Comparison of ENCODE assay signal across 8 mouse cellular contexts in the genomic region with DNA sequence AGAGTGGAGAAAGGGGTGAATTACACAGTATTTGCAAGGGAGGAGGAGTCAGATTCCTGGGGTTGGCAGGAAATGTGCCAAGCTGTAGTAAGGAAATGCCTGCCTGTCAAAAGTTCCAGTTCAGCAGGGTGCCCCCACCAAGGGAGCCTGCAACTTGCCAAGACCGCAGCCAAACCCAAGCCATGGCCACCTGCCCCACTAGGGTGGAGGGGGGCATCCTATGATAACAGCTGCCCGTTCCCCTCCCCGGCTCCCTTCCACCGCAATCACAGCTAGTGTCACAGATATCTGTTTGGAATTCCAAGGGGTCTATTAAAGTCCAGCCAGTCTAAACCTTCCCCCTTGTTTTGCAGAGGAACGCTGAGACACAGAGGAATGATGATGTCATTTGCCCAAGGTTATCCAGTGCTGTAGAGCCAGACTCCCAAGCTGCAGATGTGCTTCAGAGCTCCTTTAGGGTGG. TPM values are rescaled to one million over a fixed set of nuclear protein-coding genes. Genes with fewer than 3 reads are reported as not detected.
A peak's percentile ranks its signal among the peaks of the same experiment; 100 is the strongest.
DNase-seq lines count a peak whose midpoint lies in the region.

No protein-coding gene starts in this region.

- peak; percentile 55 to 84 for DNase-seq in adrenal gland, adult (ENCODE audit: inconsistent age in 2 of 2, low spot score in 1 of 2)
- DNase-seq in adrenal gland, postnatal 4 days (ENCODE audit: low spot score in 2 of 2), result no peak
- peak; percentile 92 for DNase-seq in Muller cell, postnatal 12 days (ENCODE audit: inconsistent ontology term)
- DNase-seq in heart, adult 18-20 months, result peak; percentile 43 to 51
- peak; percentile 36 to 55 for DNase-seq in kidney, adult 8-10 months
- peak; percentile 48 for DNase-seq in lung, postnatal 14 days
- DNase-seq in layer of hippocampus, postnatal 10 days (ENCODE audit: low spot score in 2 of 2), result no peak
- no peak for DNase-seq in frontal cortex, postnatal 14 days (ENCODE audit: low spot score in 2 of 2)

RNA-seq across cellular contexts. Expression of a gene that starts 1.1 kb away (rescaled TPM):
- 10 to 100 TPM; 19.7 to 24.6 TPM for total RNA-seq in adrenal gland, postnatal 4 days (2021)
- total RNA-seq in heart, adult 18-20 months (2021), result 10 to 100 TPM in 1 of 2 experiments, 1 to 10 TPM in 1; 5.6 to 13.0 TPM
- 1 to 10 TPM; 6.6 to 8.0 TPM for total RNA-seq in layer of hippocampus, postnatal 10 days (2021)

RNA-seq across cellular contexts. Expression of a gene that starts 12.5 kb away (rescaled TPM):
- total RNA-seq in adrenal gland, postnatal 4 days (2021), result 10 to 100 TPM in 1 of 2 experiments, 1 to 10 TPM in 1; 10.0 to 11.0 TPM
- total RNA-seq in heart, adult 18-20 months (2021), result under 1 TPM; 0.23 to 0.37 TPM
- total RNA-seq in layer of hippocampus, postnatal 10 days (2021), result 1 to 10 TPM; 1.9 to 2.1 TPM

RNA-seq across cellular contexts. Expression of a gene that starts 54.6 kb away (rescaled TPM):
- total RNA-seq in adrenal gland, postnatal 4 days (2021), result 1 to 10 TPM; 3.0 to 3.6 TPM
- total RNA-seq in heart, adult 18-20 months (2021), result under 1 TPM in 1 of 2 experiments, not detected in 1; 0.80 TPM
- total RNA-seq in layer of hippocampus, postnatal 10 days (2021), result not detected

Comparison
In these comparisons a context has a peak if more than half of its experiments do, and no peak if none do; other contexts are left out.
1. DNase-seq: peak in adrenal gland, adult (2 of 2), Muller cell, postnatal 12 days (single experiment), heart, adult 18-20 months (2 of 2), kidney, adult 8-10 months (2 of 2) and lung, postnatal 14 days (single experiment); none in adrenal gland, postnatal 4 days (0 of 2), layer of hippocampus, postnatal 10 days (0 of 2) and frontal cortex, postnatal 14 days (0 of 2).